Mouse (Mus musculus) liver, embryonic 14.5 days (tissue): ENCODE results near the gene Ppard.

ENCODE experiments used
- CTCF ChIP-seq: IDR thresholded peaks from 2 replicates; pipeline ENCODE4 v1.5.1; 2016; ENCODE audit warnings: antibody characterized with exemption, low read depth, control low read depth
- EP300 ChIP-seq: IDR thresholded peaks from 2 replicates; pipeline ENCODE4 v1.6.1; 2016; ENCODE audit warnings: antibody characterized with exemption, low read depth

GRCm38 (mm10) chr17:28330232-28330546 is 97.7 kb downstream of the Ppard start:
- TF ChIP-seq CTCF = no peak
- TF ChIP-seq EP300 = no peak
